ENCODE assay signal across 18 mouse cellular contexts in genomic region chr1:66133014-66133413, GRCm38 (mm10).
"Had no signal": no experiment of that assay in that cellular context is flagged by ENCODE, and none has a peak within 500 bp of the region (broad histone marks: within the 10 kb centered on the region; RNA-seq: fewer than 3 reads in every experiment).

No protein-coding gene starts in this region.

- H3K36me3 ChIP-seq: kidney, embryonic 15.5 days; liver, embryonic 13.5 days; lung, embryonic 15.5 days; midbrain, embryonic 10.5 days; midbrain, embryonic 13.5 days; neural tube, embryonic 13.5 days had no signal

- H3K4me2 ChIP-seq: kidney, embryonic 15.5 days; liver, embryonic 13.5 days; lung, embryonic 15.5 days; midbrain, embryonic 13.5 days; neural tube, embryonic 13.5 days had no signal

- H3K9me3 ChIP-seq: kidney, embryonic 15.5 days; liver, embryonic 13.5 days; lung, embryonic 15.5 days; megakaryocyte, embryonic 14.5 days; midbrain, embryonic 10.5 days; midbrain, embryonic 13.5 days; neural tube, embryonic 13.5 days had no signal

- H3K4me1 ChIP-seq: kidney, embryonic 15.5 days; liver, embryonic 13.5 days; lung, embryonic 15.5 days; megakaryocyte, embryonic 14.5 days; midbrain, embryonic 10.5 days; midbrain, embryonic 13.5 days; neural tube, embryonic 13.5 days had no signal

- H3K27me3 ChIP-seq: kidney, embryonic 15.5 days; liver, embryonic 13.5 days; lung, embryonic 15.5 days; megakaryocyte, embryonic 14.5 days; midbrain, embryonic 13.5 days; neural tube, embryonic 13.5 days had no signal

- H3K27ac ChIP-seq: kidney, embryonic 15.5 days; layer of hippocampus, adult 2 months; liver, embryonic 13.5 days; lung, embryonic 15.5 days; midbrain, embryonic 10.5 days; midbrain, embryonic 13.5 days; neural tube, embryonic 13.5 days had no signal

- DNase-seq: kidney, adult 18-20 months; kidney, postnatal 10 days; layer of hippocampus, adult 9-11 months; liver, embryonic 13.5 days; retina, postnatal 1 day; thymus, adult 18-20 months; thymus, postnatal 36 days had no signal

- H3K9ac ChIP-seq: kidney, embryonic 15.5 days; liver, embryonic 13.5 days; lung, embryonic 15.5 days; midbrain, embryonic 13.5 days; neural tube, embryonic 13.5 days had no signal

- ATAC-seq: inflammation-experienced regulatory T-cells, adult 6 months; intestine, embryonic 16.5 days; midbrain, embryonic 13.5 days; midbrain, embryonic 16.5 days had no signal

- H3K4me3 ChIP-seq: kidney, embryonic 15.5 days; layer of hippocampus, adult 2 months; liver, embryonic 13.5 days; lung, embryonic 15.5 days; megakaryocyte, embryonic 14.5 days; midbrain, embryonic 10.5 days; midbrain, embryonic 13.5 days; myocyte; neural tube, embryonic 13.5 days had no signal
